Mouse (Mus musculus) left cerebral cortex, adult 2 months (tissue): ENCODE measurements around the gene Elmo3. TPM values are rescaled to one million over a fixed set of nuclear protein-coding genes. Genes with fewer than 3 reads are reported as not detected.

Experiments used
- DNase-seq, 2 experiments: peaks; one replicate each; pipeline ENCODE4 v3.0.0; 2021 to 2022; ENCODE audit warnings: low spot score in 2 of 2, mixed read lengths in 1 of 2; ENCODE audit errors: extremely low spot score in 1 of 2
- H3K27ac ChIP-seq: fragments of 200-600 bp; 2 replicates; pipeline ENCODE4 v1.8.1; 2022
- H3K4me3 ChIP-seq: fragments of 200-600 bp; 2 replicates; pipeline ENCODE4 v1.8.1; 2022
- CTCF ChIP-seq: fragments of 200-600 bp; IDR thresholded peaks from 2 replicates; pipeline ENCODE4 v1.8.1; 2022; ENCODE audit warnings: antibody characterized with exemption, mild to moderate bottlenecking, moderate library complexity
- intact Hi-C: fragments of 180-260 bp; cut with DNase I; formaldehyde crosslinking; loops from one replicate; pipeline ENCODE4 v1.15.1; 2025
- total RNA-seq, 2 experiments: library from RNA; stranded (reverse); gene quantifications; 2 replicates each; pipeline ENCODE4 v1.2.3; 2021

Elmo3 gene
- total RNA-seq, 2 experiments from 2014 or later = 1.4 to 1.9 TPM

- Histone ChIP-seq H3K27ac (no peak overlapping the region), H3K4me3 (no peak overlapping the region)
- no peak for DNase-seq
- intact Hi-C loops = loop anchor here (2.0 kb wide), 1 partner anchor 13 kb away; the partner anchor contains the start of genes Lrrc29 and Tmem208
- TF ChIP-seq CTCF = no peak
Observed at GRCm38 (mm10) chr8:105339886-105340635, 34.7 kb downstream of the Elmo3 start.

- no peak overlapping the region for H3K4me3 ChIP-seq
- DNase-seq = no peak
- TF ChIP-seq CTCF = no peak
- H3K27ac ChIP-seq = no peak overlapping the region
- intact Hi-C loops = loop anchor here (2.0 kb wide), 1 partner anchor 15 kb away; the partner anchor contains the start of genes Lrrc29 and Tmem208
Observed at GRCm38 (mm10) chr8:105341399-105341798, 36.0 kb downstream of the Elmo3 start.

- Histone ChIP-seq H3K4me3 (no peak overlapping the region), H3K27ac (no peak overlapping the region)
- no peak for TF ChIP-seq CTCF
- intact Hi-C loops = no loop called here
- no peak for DNase-seq
Observed at GRCm38 (mm10) chr8:105342768-105343167, 37.4 kb downstream of the Elmo3 start.

DNA sequence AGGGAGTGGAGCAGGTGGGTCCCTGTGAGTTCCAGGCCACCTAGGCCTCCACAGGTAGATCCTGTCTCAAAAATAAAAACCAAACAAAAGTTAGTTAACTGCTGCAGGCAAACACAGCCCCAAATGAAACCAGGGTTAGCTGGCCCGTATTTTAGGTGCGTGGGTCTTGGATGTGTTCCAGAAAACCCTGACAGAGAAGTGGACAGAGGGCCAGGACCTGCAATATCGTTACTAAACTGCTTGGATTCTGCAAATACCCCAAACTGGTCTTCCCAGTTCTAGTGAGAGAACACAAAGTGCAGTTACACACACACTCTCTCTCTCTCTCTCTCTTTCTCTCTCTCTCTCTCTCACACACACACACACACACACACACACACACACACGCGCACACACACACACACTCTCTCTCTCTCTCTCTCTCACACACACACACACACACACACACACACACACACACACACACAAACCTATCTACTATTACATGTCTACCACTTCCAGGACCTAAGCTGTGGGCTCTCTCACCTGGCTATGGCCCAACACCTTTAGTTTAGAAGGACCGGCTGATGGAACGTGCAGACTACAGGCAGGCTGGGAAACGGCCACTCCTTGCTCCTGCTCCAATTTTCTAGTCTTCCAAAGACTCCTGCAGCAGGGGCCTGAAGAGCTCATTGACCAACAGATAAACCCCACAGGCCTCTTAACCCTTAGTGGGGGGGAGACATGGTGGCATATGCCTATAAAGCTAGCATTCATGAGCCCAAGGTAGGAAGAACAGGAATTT, 38.6 kb downstream of the Elmo3 start:
- Histone ChIP-seq H3K27ac (no peak overlapping the region), H3K4me3 (no peak overlapping the region)
- intact Hi-C loops = no loop called here
- no peak for DNase-seq
- TF ChIP-seq CTCF = no peak

GRCm38 (mm10) chr8:105345061-105345975, 39.9 kb downstream of the Elmo3 start:
- H3K4me3 ChIP-seq = no peak overlapping the region
- intact Hi-C loops = no loop called here
- H3K27ac ChIP-seq = no peak overlapping the region

GRCm38 (mm10) chr8:105346611-105347427, 41.4 kb downstream of the Elmo3 start:
- H3K4me3 ChIP-seq = peak overlapping the region; percentile 72
- H3K27ac ChIP-seq = peak overlapping the region; percentile 67; the same call in 1 of the 2 replicates
- intact Hi-C loops = no loop called here
- peak; percentile 42 to 51 for DNase-seq
- no peak for TF ChIP-seq CTCF

More at GRCm38 (mm10) chr8:105345061-105345975, 39.9 kb downstream of the Elmo3 start:
- no peak for TF ChIP-seq CTCF
- DNase-seq = no peak

DNA sequence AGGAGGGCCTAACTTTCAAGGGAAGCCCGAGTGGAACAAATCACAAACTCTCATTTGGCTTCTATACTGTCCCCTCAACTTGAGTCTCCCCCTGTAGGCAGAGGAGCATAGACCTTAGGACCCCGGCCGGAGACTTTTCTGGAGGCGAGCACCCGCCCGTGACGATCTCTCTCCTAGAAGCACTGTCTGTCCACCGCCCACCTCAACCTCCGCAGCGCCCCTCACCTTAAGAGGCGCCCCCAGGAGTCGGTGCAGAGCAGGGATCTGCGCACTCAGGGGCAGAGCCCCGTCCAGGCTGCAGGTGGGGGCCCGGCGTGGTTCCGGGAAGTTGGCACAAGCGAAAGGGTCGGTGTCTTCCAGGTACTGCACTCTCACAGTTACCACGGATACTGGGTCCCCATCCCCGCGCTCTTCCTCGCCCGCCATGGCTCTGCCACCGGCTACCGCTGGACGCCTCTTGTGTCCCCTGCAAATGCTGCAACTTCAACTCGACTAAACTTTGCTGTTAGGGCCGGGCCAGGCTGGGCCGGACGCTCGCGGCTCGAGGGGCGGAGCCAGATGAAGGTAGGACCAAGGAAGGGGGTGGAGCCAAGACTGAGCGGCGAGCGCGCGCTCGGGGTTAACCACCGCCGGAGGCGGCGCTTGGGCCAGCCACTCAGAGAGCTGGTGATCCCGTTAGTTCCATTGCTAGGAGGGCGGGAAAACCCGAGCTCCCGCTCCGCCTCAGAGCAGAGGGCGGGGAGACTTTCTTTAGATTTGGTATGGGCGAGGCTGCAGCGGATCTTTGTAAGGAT, 42.2 kb downstream of the Elmo3 start, which contains the start of gene Fhod1:
Gene Fhod1 (minus strand): TSS at position 526 of the 794 bp plus-strand sequence.
- intact Hi-C loops = no loop called here
- peak within 1 kb of the TSS; percentile 72 for H3K4me3 ChIP-seq
- TF ChIP-seq CTCF = no peak; the same call in none of the 2 replicates

GRCm38 (mm10) chr8:105348450-105349095, 43.2 kb downstream of the Elmo3 start, which contains the start of gene Slc9a5:
Gene Slc9a5, plus strand, starts transcription at chr8:105348843.
- intact Hi-C loops = no loop called here
- DNase-seq = peak; percentile 52 to 61
- Histone ChIP-seq H3K4me3 (peak within 1 kb of the TSS; percentile 72), H3K27ac (peak within 1 kb of the TSS; percentile 81)
- peak; percentile 11; the same call in 1 of the 2 replicates for TF ChIP-seq CTCF

More for the DNA sequence above, 42.2 kb downstream of the Elmo3 start, which contains the start of gene Fhod1:
- H3K27ac ChIP-seq = peak within 1 kb of the TSS; percentile 81
- DNase-seq = peak; percentile 82 to 89

GRCm38 (mm10) chr8:105349096-105349771, 43.8 kb downstream of the Elmo3 start:
- no peak for TF ChIP-seq CTCF
- intact Hi-C loops = no loop called here
- Histone ChIP-seq H3K27ac (peak overlapping the region; percentile 81), H3K4me3 (peak overlapping the region; percentile 72)
- DNase-seq = peak; percentile 50 to 58
